Mouse (Mus musculus): ENCODE measurements around the gene Pp2d1.

Gene Pp2d1

GRCm38 (mm10) chr17:53566161-53566918, 27.1 kb upstream of the Pp2d1 start, which contains the start of gene Kat2b:
TSS of gene Kat2b (plus strand) at chr17:53566861.
- peak; percentile 39 for DNase-seq (ENCODE audit: low spot score)

DNA sequence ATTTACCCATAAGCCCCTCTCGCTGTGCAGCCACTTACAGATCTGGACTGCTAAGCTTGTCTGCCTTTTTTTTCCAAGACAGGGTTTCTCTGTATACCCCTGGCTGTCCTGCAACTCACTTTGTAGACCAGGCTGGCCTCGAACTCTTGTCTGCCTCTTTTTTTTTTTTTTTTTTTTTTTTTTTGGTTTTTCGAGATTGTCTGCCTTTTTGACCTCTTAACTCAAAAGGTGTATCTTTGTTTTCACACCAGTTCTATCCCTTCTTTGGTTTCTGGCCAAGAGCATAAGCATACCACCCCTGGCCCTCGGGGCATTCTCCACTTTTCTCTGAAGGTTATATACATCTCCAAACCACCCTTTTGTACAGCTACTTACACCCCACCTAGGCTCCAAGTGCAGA, 25.6 kb upstream of the Pp2d1 start:
- no peak for DNase-seq (ENCODE audit: low spot score)

DNA sequence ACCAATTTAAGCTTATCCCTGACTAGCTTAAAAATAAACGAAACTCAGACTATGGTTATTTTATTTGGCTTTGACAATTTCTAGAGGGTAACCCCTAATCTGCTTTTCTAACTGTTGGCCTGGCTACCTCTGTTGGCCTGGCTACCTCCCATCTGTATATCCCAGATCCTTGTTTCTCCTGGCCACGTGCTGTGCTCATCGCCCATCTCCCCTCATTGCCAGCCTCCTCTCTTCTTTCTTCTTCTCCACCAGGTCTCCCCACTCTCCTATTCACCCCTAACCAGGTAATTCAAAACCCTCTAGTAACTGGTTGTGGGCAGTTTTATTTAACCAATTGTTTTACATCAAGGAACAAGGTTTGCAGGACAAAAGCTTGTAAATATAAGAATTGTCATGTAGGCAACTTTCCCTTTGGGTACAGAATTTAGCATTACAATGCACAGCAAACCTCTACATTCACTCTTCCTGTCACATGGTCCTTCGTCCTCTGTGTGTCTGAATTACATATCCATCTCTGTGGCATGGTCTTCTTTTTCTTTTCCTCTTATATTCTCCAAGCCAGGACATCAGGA, 22.3 kb upstream of the Pp2d1 start:
- DNase-seq (ENCODE audit: low spot score) = no peak

DNA sequence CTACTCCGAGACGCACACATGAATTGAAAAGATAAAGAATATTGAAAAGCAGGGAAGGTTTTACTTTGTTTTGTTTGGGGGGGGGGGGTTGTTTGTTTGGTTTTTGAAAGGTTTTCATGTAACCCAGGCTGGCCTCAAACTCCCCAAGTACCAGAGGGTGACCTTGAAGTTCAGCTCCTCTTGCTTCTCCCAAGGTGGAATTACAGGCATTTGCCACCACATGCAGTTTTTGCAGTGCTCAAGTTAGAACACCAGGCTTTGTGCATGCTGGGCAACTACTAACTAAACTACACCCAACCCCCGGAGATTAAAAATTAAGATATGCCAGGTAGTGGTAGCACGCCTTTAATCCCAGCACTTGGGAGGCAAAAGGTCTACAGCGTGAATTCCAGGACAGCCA, 20.4 kb upstream of the Pp2d1 start:
- DNase-seq (ENCODE audit: low spot score) = no peak

- no peak for DNase-seq (ENCODE audit: low spot score)
These were observed 18.2 kb upstream of the Pp2d1 start for GRCm38 (mm10) chr17:53557443-53557842.

GRCm38 (mm10) chr17:53554813-53555212, 15.6 kb upstream of the Pp2d1 start:
- DNase-seq (ENCODE audit: low spot score) = no peak

DNA sequence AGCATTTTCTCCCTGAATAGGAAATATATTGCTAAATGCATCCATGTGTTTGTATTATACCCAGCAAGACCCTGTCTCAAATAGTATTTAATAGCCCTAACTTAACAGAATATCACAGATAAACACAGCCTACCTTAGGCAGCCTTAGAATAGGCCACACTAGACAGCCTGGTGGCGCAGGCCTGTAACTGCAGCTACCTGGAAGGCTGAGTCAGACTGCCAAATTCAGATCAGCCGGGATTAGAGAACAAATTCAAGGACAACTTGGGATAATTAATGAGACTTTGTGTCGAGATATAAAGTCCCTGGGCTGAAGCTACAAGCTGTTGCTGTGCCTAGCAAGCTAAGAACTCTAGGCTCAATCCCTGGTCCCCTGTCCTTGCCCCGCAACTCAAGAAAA, 14.8 kb upstream of the Pp2d1 start:
- no peak for DNase-seq (ENCODE audit: low spot score)

DNA sequence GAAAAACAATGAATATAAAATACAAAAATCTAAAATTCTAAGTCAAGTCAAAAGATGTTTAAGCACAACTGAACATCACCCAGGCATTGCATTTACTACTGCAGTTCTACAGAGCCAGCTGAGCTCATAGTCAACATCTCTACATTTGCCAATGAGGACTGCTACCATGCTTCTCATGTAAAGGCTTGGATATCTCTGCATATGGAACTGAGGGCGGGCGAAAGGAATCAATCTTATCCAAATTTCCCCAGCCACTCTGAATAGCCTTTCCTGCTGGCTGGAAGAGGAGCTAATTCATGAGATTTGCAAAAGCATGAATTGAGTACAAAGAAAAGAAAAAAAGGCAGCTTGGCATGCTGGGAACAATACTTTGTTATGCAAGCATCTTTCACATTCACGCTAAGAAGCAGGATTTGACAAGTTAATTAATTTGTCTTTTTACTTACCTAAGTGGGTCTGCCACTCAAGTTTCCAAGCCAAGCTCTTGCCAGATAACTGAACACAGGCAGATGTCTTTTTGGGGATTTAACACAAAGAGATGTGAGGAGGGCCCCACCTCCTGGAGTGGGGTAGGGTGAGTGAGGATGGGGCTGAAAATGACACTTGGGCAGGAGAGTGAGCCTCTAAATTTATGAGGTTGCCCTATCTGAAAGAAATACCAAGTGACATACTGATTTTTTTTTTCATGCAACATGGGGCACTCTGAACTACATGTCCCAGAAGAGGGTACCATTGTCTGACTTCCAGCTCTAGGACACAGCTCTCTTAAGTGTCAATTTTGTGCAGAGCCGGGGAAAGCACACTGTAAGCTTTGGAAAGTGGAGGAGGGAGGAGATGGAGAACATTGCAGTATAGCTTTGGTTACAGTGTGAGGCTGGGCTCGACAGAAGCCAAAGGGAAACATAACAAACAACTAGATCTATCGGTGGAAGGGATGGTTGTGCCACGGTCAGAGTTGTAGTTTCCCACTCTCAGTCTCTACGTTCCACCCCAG, 12.4 kb upstream of the Pp2d1 start:
- DNase-seq (ENCODE audit: low spot score) = no peak

GRCm38 (mm10) chr17:53543591-53544324, 4.5 kb upstream of the Pp2d1 start:
- no peak for DNase-seq (ENCODE audit: low spot score)

DNA sequence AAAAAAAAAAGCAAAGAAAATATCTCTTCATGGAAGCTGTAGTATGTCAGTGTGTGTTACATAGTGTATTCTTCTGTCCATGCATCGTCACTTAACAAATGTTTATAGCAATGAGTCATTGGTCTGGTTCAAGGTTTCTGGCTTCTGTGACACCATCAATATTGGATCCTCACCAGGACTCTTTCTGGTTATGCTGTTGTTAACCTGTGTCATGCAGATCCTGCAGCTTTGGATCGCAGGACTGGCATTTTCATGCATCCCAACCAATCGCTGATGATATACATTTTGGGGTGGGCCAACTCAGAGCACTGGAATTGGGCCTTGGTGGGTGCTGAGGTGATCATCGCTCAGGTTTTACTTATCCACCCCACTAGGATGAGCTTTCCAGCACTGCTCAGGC, 3.3 kb upstream of the Pp2d1 start:
- DNase-seq (ENCODE audit: low spot score) = no peak

- DNase-seq (ENCODE audit: low spot score) = no peak
These were observed 6.8 kb downstream of the Pp2d1 start for GRCm38 (mm10) chr17:53532425-53532824.

- peak; percentile 12 for DNase-seq (ENCODE audit: low spot score)
These were observed 8.1 kb downstream of the Pp2d1 start for GRCm38 (mm10) chr17:53531160-53531559.

DNA sequence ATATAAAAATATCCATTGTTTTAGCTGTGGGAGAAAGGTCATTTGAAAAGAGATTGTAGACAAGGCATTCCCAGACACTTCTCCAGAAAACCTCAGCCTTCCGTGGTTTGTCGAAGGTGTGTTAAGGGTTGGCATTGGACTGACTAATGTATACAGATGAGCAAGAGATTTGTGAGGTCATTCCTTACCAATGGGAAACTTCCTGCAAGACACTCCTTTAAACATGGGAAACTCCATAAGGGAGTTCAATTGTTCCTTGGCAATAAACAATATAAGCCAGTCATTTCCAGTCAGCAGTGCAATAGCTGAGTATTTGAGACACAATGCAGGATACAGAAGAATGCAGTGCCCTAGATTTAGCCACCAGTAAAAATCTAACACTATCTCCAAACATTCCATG, 11.2 kb downstream of the Pp2d1 start:
- no peak for DNase-seq (ENCODE audit: low spot score)

GRCm38 (mm10) chr17:53520509-53520908, 18.7 kb downstream of the Pp2d1 start:
- DNase-seq (ENCODE audit: low spot score) = no peak

DNA sequence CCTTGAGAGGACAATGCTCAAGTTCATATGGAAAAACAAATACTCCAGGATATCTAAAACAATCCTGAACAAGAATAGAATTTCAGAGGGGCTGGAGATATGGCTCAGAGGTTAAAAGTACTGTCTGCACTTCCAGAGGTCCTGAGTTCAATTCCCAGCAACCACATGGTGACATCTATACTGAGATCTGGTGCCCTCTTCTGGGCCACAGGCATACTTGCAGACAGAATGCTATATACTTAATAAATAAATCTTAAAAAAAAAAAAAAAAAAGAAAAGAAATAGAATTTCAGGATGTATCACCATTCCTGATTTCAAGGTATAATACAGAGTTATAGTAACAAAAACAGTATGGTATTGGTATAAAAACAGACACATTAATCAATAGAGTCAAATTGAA, 19.9 kb downstream of the Pp2d1 start:
- no peak for DNase-seq (ENCODE audit: low spot score)

GRCm38 (mm10) chr17:53512311-53512951, 26.8 kb downstream of the Pp2d1 start:
- no peak for DNase-seq (ENCODE audit: low spot score)

DNA sequence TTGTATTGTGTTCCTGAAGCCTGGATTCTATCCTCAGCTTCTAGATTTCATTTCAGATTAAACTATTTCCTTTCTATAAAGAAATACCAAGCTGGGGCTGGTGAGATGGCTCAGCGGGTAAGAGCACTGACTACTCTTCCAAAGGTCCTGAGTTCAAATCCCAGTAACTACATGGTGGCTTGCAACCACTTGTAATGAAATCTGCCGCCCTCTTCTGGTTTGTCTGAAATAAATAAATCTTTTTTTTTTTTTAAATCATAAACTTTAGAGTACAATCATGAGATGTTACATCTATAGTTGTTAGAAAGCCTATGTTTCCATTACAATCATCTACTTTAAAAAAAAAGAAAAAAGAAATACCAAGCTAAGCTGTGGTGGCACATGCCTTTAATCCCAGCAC, 36.3 kb downstream of the Pp2d1 start:
- DNase-seq (ENCODE audit: low spot score) = no peak

- DNase-seq (ENCODE audit: low spot score) = no peak
These were observed 50.3 kb downstream of the Pp2d1 start for GRCm38 (mm10) chr17:53489007-53489378.

- DNase-seq (ENCODE audit: low spot score) = no peak
These were observed 50.8 kb downstream of the Pp2d1 start for GRCm38 (mm10) chr17:53488291-53489006.

GRCm38 (mm10) chr17:53480433-53480832, 58.8 kb downstream of the Pp2d1 start:
- no peak for DNase-seq (ENCODE audit: low spot score)

GRCm38 (mm10) chr17:53479604-53480041, 59.6 kb downstream of the Pp2d1 start:
- peak; percentile 62 for DNase-seq (ENCODE audit: low spot score)
